Mouse (Mus musculus): Measurements from ENCODE around the gene Zfp831. TPM values are rescaled to one million over a fixed set of nuclear protein-coding genes. Genes with fewer than 3 reads are reported as not detected.

Zfp831 gene
- polyA plus RNA-seq, 1 experiment from 2014 or later: not detected

- WGBS: 83% methylated on average over 8 of the region's 8 CpGs
- Histone ChIP-seq H3K9me3 (ENCODE audit: control insufficient read depth, low read length) (no peaks in the 10 kb centered on the region), H3K4me3 (ENCODE audit: low read depth, low read length) (no peak overlapping the region), H3K27me3 (ENCODE audit: control insufficient read depth, insufficient read depth, low read length) (no peaks in the 10 kb centered on the region), H3K9ac (replicated peaks; ENCODE audit: low read depth, low read length) (no peak overlapping the region), H3K4me1 (ENCODE audit: control insufficient read depth, insufficient read depth, low read length) (no peaks in the 10 kb centered on the region), H3K27ac (ENCODE audit: low read depth, low read length) (no peak overlapping the region), H3K4me2 (ENCODE audit: low read depth, low read length) (no peak overlapping the region), H3K36me3 (ENCODE audit: control insufficient read depth, insufficient read depth, low read length) (no peaks in the 10 kb centered on the region)
- ATAC-seq (ENCODE audit: low read depth): no peak
Observed at GRCm38 (mm10) chr2:174627021-174627420, 16.3 kb upstream of the Zfp831 start.

GRCm38 (mm10) chr2:174629299-174629850 is 14.0 kb upstream of the Zfp831 start:
- Histone ChIP-seq H3K27me3 (ENCODE audit: control insufficient read depth, insufficient read depth, low read length) (no peaks in the 10 kb centered on the region), H3K9ac (replicated peaks; ENCODE audit: low read depth, low read length) (no peak overlapping the region), H3K4me3 (ENCODE audit: low read depth, low read length) (no peak overlapping the region), H3K4me2 (ENCODE audit: low read depth, low read length) (no peak overlapping the region), H3K36me3 (ENCODE audit: control insufficient read depth, insufficient read depth, low read length) (no peaks in the 10 kb centered on the region), H3K4me1 (ENCODE audit: control insufficient read depth, insufficient read depth, low read length) (no peaks in the 10 kb centered on the region), H3K27ac (ENCODE audit: low read depth, low read length) (no peak overlapping the region), H3K9me3 (ENCODE audit: control insufficient read depth, low read length) (no peaks in the 10 kb centered on the region)
- ATAC-seq (ENCODE audit: low read depth): no peak
- 65% methylated on average over 6 of the region's 6 CpGs for WGBS

GRCm38 (mm10) chr2:174636750-174637149 is 6.6 kb upstream of the Zfp831 start:
- 70% methylated on average over 1 of the region's 1 CpGs for WGBS
- Histone ChIP-seq H3K4me1 (ENCODE audit: control insufficient read depth, insufficient read depth, low read length) (no peaks in the 10 kb centered on the region), H3K4me2 (ENCODE audit: low read depth, low read length) (no peak overlapping the region), H3K27ac (ENCODE audit: low read depth, low read length) (no peak overlapping the region), H3K27me3 (ENCODE audit: control insufficient read depth, insufficient read depth, low read length) (no peaks in the 10 kb centered on the region), H3K4me3 (ENCODE audit: low read depth, low read length) (no peak overlapping the region), H3K36me3 (ENCODE audit: control insufficient read depth, insufficient read depth, low read length) (no peaks in the 10 kb centered on the region), H3K9ac (replicated peaks; ENCODE audit: low read depth, low read length) (no peak overlapping the region), H3K9me3 (ENCODE audit: control insufficient read depth, low read length) (no peaks in the 10 kb centered on the region)
- ATAC-seq (ENCODE audit: low read depth): no peak

- Histone ChIP-seq H3K4me1 (ENCODE audit: control insufficient read depth, insufficient read depth, low read length) (no peaks in the 10 kb centered on the region), H3K36me3 (ENCODE audit: control insufficient read depth, insufficient read depth, low read length) (no peaks in the 10 kb centered on the region), H3K9me3 (ENCODE audit: control insufficient read depth, low read length) (no peaks in the 10 kb centered on the region; the same call in 1 of the 2 replicates), H3K4me3 (ENCODE audit: low read depth, low read length) (no peak overlapping the region), H3K4me2 (ENCODE audit: low read depth, low read length) (no peak overlapping the region), H3K27me3 (ENCODE audit: control insufficient read depth, insufficient read depth, low read length) (no peaks in the 10 kb centered on the region), H3K27ac (ENCODE audit: low read depth, low read length) (no peak overlapping the region), H3K9ac (replicated peaks; ENCODE audit: low read depth, low read length) (no peak overlapping the region)
- 94% methylated on average over 10 of the region's 10 CpGs for WGBS
- no peak for ATAC-seq (ENCODE audit: low read depth)
Observed at GRCm38 (mm10) chr2:174644975-174645374, 1.6 kb downstream of the Zfp831 start.

- H3K9me3 ChIP-seq (ENCODE audit: control insufficient read depth, low read length): no peaks in the 10 kb centered on the region; the same call in 1 of the 2 replicates
- no peak overlapping the region for H3K4me2 ChIP-seq (ENCODE audit: low read depth, low read length)
- no peak overlapping the region for H3K4me3 ChIP-seq (ENCODE audit: low read depth, low read length)
- H3K27me3 ChIP-seq (ENCODE audit: control insufficient read depth, insufficient read depth, low read length): no peaks in the 10 kb centered on the region
- H3K9ac ChIP-seq (replicated peaks; ENCODE audit: low read depth, low read length): no peak overlapping the region
- no peaks in the 10 kb centered on the region for H3K36me3 ChIP-seq (ENCODE audit: control insufficient read depth, insufficient read depth, low read length)
- H3K27ac ChIP-seq (ENCODE audit: low read depth, low read length): no peak overlapping the region
- ATAC-seq (ENCODE audit: low read depth): no peak
- 71% methylated on average over 4 of the region's 4 CpGs for WGBS
- no peaks in the 10 kb centered on the region for H3K4me1 ChIP-seq (ENCODE audit: control insufficient read depth, insufficient read depth, low read length)
Observed at GRCm38 (mm10) chr2:174652864-174653263, 9.5 kb downstream of the Zfp831 start.

GRCm38 (mm10) chr2:174655341-174655740 is 12.0 kb downstream of the Zfp831 start:
- Histone ChIP-seq H3K4me2 (ENCODE audit: low read depth, low read length) (no peak overlapping the region), H3K27me3 (ENCODE audit: control insufficient read depth, insufficient read depth, low read length) (no peaks in the 10 kb centered on the region), H3K4me1 (ENCODE audit: control insufficient read depth, insufficient read depth, low read length) (no peaks in the 10 kb centered on the region), H3K4me3 (ENCODE audit: low read depth, low read length) (no peak overlapping the region), H3K9me3 (ENCODE audit: control insufficient read depth, low read length) (no peaks in the 10 kb centered on the region), H3K36me3 (ENCODE audit: control insufficient read depth, insufficient read depth, low read length) (no peaks in the 10 kb centered on the region), H3K27ac (ENCODE audit: low read depth, low read length) (no peak overlapping the region), H3K9ac (replicated peaks; ENCODE audit: low read depth, low read length) (no peak overlapping the region)
- no peak for ATAC-seq (ENCODE audit: low read depth)
- 83% methylated on average over 5 of the region's 5 CpGs for WGBS

GRCm38 (mm10) chr2:174658229-174658844 is 15.0 kb downstream of the Zfp831 start:
- Histone ChIP-seq H3K4me1 (ENCODE audit: control insufficient read depth, insufficient read depth, low read length) (no peaks in the 10 kb centered on the region), H3K27ac (ENCODE audit: low read depth, low read length) (no peak overlapping the region), H3K9ac (replicated peaks; ENCODE audit: low read depth, low read length) (no peak overlapping the region), H3K36me3 (ENCODE audit: control insufficient read depth, insufficient read depth, low read length) (no peaks in the 10 kb centered on the region), H3K27me3 (ENCODE audit: control insufficient read depth, insufficient read depth, low read length) (no peaks in the 10 kb centered on the region), H3K4me3 (ENCODE audit: low read depth, low read length) (no peak overlapping the region), H3K4me2 (ENCODE audit: low read depth, low read length) (no peak overlapping the region), H3K9me3 (ENCODE audit: control insufficient read depth, low read length) (no peaks in the 10 kb centered on the region)
- 81% methylated on average over 8 of the region's 8 CpGs for WGBS
- no peak for ATAC-seq (ENCODE audit: low read depth)

- Histone ChIP-seq H3K36me3 (ENCODE audit: control insufficient read depth, insufficient read depth, low read length) (no peaks in the 10 kb centered on the region), H3K4me3 (ENCODE audit: low read depth, low read length) (no peak overlapping the region), H3K4me1 (ENCODE audit: control insufficient read depth, insufficient read depth, low read length) (no peaks in the 10 kb centered on the region), H3K27me3 (ENCODE audit: control insufficient read depth, insufficient read depth, low read length) (no peaks in the 10 kb centered on the region), H3K9ac (replicated peaks; ENCODE audit: low read depth, low read length) (no peak overlapping the region), H3K27ac (ENCODE audit: low read depth, low read length) (no peak overlapping the region), H3K4me2 (ENCODE audit: low read depth, low read length) (no peak overlapping the region), H3K9me3 (ENCODE audit: control insufficient read depth, low read length) (no peaks in the 10 kb centered on the region)
- ATAC-seq (ENCODE audit: low read depth): no peak
- WGBS: 80% methylated on average over 4 of the region's 4 CpGs
Observed at GRCm38 (mm10) chr2:174659874-174660273, 16.5 kb downstream of the Zfp831 start.

- no peak overlapping the region for H3K4me2 ChIP-seq (ENCODE audit: low read depth, low read length)
- H3K4me1 ChIP-seq (ENCODE audit: control insufficient read depth, insufficient read depth, low read length): no peaks in the 10 kb centered on the region
- no peaks in the 10 kb centered on the region for H3K36me3 ChIP-seq (ENCODE audit: control insufficient read depth, insufficient read depth, low read length)
- H3K4me3 ChIP-seq (ENCODE audit: low read depth, low read length): no peak overlapping the region
- no peaks in the 10 kb centered on the region for H3K9me3 ChIP-seq (ENCODE audit: control insufficient read depth, low read length)
- H3K9ac ChIP-seq (replicated peaks; ENCODE audit: low read depth, low read length): no peak overlapping the region
- H3K27ac ChIP-seq (ENCODE audit: low read depth, low read length): no peak overlapping the region
- H3K27me3 ChIP-seq (ENCODE audit: control insufficient read depth, insufficient read depth, low read length): no peaks in the 10 kb centered on the region
- 84% methylated on average over 9 of the region's 9 CpGs for WGBS
- no peak for ATAC-seq (ENCODE audit: low read depth)
Observed at GRCm38 (mm10) chr2:174660321-174660720, 17.0 kb downstream of the Zfp831 start.
